8 mouse cellular contexts compared by ENCODE assay signal in genomic region chr13:112001155-112002025, GRCm38 (mm10).
A peak's percentile ranks its signal among the peaks of the same experiment; 100 is the strongest.
DNase-seq lines count a peak whose midpoint lies in the region; ATAC-seq and TF ChIP-seq lines count a peak whose summit lies in the region.

No protein-coding gene starts in this region.

- H3K27ac ChIP-seq in heart, embryonic 13.5 days (replicated peaks): peak overlapping the region; percentile 75
- peak overlapping the region; percentile 28; the same call in 1 of the 2 replicates for H3K27ac ChIP-seq in midbrain, postnatal 0 days (ENCODE audit: low read depth, low read length)

- WGBS in heart, embryonic 13.5 days: 56% methylated on average over 20 of the region's 20 CpGs
- 40% methylated on average over 20 of the region's 20 CpGs for WGBS in midbrain, postnatal 0 days

- no peak for ATAC-seq in heart, embryonic 13.5 days (ENCODE audit: extremely low read depth, insufficient number of reproducible peaks, low FRiP score, low TSS enrichment)
- ATAC-seq in midbrain, postnatal 0 days (ENCODE audit: low FRiP score): peak; percentile 52; the same call in 1 of the 2 replicates

- no peak overlapping the region for H3K4me3 ChIP-seq in heart, embryonic 13.5 days
- H3K4me3 ChIP-seq in midbrain, postnatal 0 days (ENCODE audit: low read depth, low read length): no peak overlapping the region

- TF ChIP-seq CTCF in midbrain, postnatal 0 days (IDR thresholded peaks at IDR 0.05): no peak

- H3K9me3 ChIP-seq in heart, embryonic 13.5 days: no peaks in the 10 kb centered on the region
- H3K9me3 ChIP-seq in midbrain, postnatal 0 days (ENCODE audit: low read length): no peaks in the 10 kb centered on the region

- H3K9ac ChIP-seq in heart, embryonic 13.5 days: no peak overlapping the region
- H3K9ac ChIP-seq in midbrain, postnatal 0 days (replicated peaks; ENCODE audit: low read length, poor library complexity, severe bottlenecking): no peak overlapping the region

- peak; percentile 79 for DNase-seq in Muller cell, postnatal 12 days (ENCODE audit: inconsistent ontology term)
- peak; percentile 67 for DNase-seq in embryo, embryonic 11 days
- DNase-seq in kidney, postnatal 10 days: peak; percentile 56
- DNase-seq in midbrain, postnatal 0 days (ENCODE audit: low spot score): peak; percentile 69
- DNase-seq in testis, postnatal 14 days (ENCODE audit: low spot score): peak; percentile 40
- DNase-seq in c-Kit-positive CD71-positive TER-119-positive erythroid progenitor cells, embryonic 14.5 days (ENCODE audit: low spot score): no peak
- no peak for DNase-seq in right cerebral cortex, postnatal 14 days

- peaks cover 37% of the 10 kb centered on the region for H3K4me1 ChIP-seq in heart, embryonic 13.5 days
- peaks cover 10% of the 10 kb centered on the region; the same call in 1 of the 2 replicates for H3K4me1 ChIP-seq in midbrain, postnatal 0 days (ENCODE audit: insufficient read depth, low read length)

- no peaks in the 10 kb centered on the region for H3K36me3 ChIP-seq in heart, embryonic 13.5 days
- H3K36me3 ChIP-seq in midbrain, postnatal 0 days (ENCODE audit: insufficient read depth, low read length): no peaks in the 10 kb centered on the region

- peaks cover 5% of the 10 kb centered on the region for H3K27me3 ChIP-seq in heart, embryonic 13.5 days (replicated peaks)
- H3K27me3 ChIP-seq in midbrain, postnatal 0 days (ENCODE audit: insufficient read depth, low read length): no peaks in the 10 kb centered on the region

- H3K4me2 ChIP-seq in heart, embryonic 13.5 days: no peak overlapping the region
- no peak overlapping the region for H3K4me2 ChIP-seq in midbrain, postnatal 0 days (ENCODE audit: low read depth, low read length, poor library complexity, severe bottlenecking)

Comparison
In these comparisons a context has a peak if more than half of its experiments do, and no peak if none do; other contexts are left out.
1. DNase-seq: peak in Muller cell, postnatal 12 days (single experiment), embryo, embryonic 11 days (single experiment), kidney, postnatal 10 days (single experiment), midbrain, postnatal 0 days (single experiment) and testis, postnatal 14 days (single experiment); none in c-Kit-positive CD71-positive TER-119-positive erythroid progenitor cells, embryonic 14.5 days (single experiment) and right cerebral cortex, postnatal 14 days (single experiment).